Mouse (Mus musculus): ENCODE measurements at regions not wholly inside any gene's neighbourhood (a gene's known extent, or its start where the extent isn't known, plus 50 kb on each side); places are given as distances from the start of the nearest gene placed in this dataset.

- DNase-seq, result no peak
Observed at GRCm38 (mm10) chr13:53800978-53801377, 254.5 kb downstream of the Drd1 start.

- DNase-seq, result no peak
Observed at GRCm38 (mm10) chr13:53788809-53789208, 266.7 kb downstream of the Drd1 start.

- peak; percentile 18 for DNase-seq
Observed at GRCm38 (mm10) chr13:53783492-53783891, 272.0 kb downstream of the Drd1 start.

- no peak for DNase-seq
Observed at GRCm38 (mm10) chr13:53779150-53779549, 276.4 kb downstream of the Drd1 start.

GRCm38 (mm10) chr13:53776421-53776820 is 279.1 kb downstream of the Drd1 start:
- DNase-seq, result peak; percentile 6

- peak; percentile 6 for DNase-seq
Observed at GRCm38 (mm10) chr13:53775687-53776086, 279.8 kb downstream of the Drd1 start.

- peak; percentile 18 for DNase-seq
Observed at GRCm38 (mm10) chr13:53764613-53765243, 290.8 kb downstream of the Drd1 start.

GRCm38 (mm10) chr13:53757576-53758237 is 284.8 kb upstream of the Msx2 start:
- DNase-seq, result no peak

- DNase-seq, result no peak
Observed at GRCm38 (mm10) chr13:53756970-53757530, 284.2 kb upstream of the Msx2 start.

- DNase-seq, result no peak
Observed at GRCm38 (mm10) chr13:53755046-53755615, 282.3 kb upstream of the Msx2 start.

- no peak for DNase-seq
Observed at GRCm38 (mm10) chr13:53753049-53753448, 280.2 kb upstream of the Msx2 start.

GRCm38 (mm10) chr13:53740981-53741380 is 268.1 kb upstream of the Msx2 start:
- DNase-seq, result no peak

- no peak for DNase-seq
Observed at GRCm38 (mm10) chr13:53739127-53739526, 266.3 kb upstream of the Msx2 start.

- DNase-seq, result peak; percentile 6
Observed at GRCm38 (mm10) chr13:53734944-53735343, 262.1 kb upstream of the Msx2 start.

GRCm38 (mm10) chr13:53730259-53730902 is 257.5 kb upstream of the Msx2 start:
- DNase-seq, result no peak

- DNase-seq, result no peak
Observed at GRCm38 (mm10) chr13:53729848-53730247, 257.0 kb upstream of the Msx2 start.

GRCm38 (mm10) chr13:53726031-53726430 is 253.2 kb upstream of the Msx2 start:
- no peak for DNase-seq

- DNase-seq, result no peak
Observed at GRCm38 (mm10) chr13:53722881-53723280, 250.0 kb upstream of the Msx2 start.

- no peak for DNase-seq
Observed at GRCm38 (mm10) chr13:53721038-53721463, 248.2 kb upstream of the Msx2 start.

- no peak for DNase-seq
Observed at GRCm38 (mm10) chr13:53717582-53717981, 244.7 kb upstream of the Msx2 start.

- DNase-seq, result no peak
Observed at GRCm38 (mm10) chr13:53717086-53717485, 244.2 kb upstream of the Msx2 start.

GRCm38 (mm10) chr13:53709062-53709461 is 236.2 kb upstream of the Msx2 start:
- no peak for DNase-seq

- no peak for DNase-seq
Observed at GRCm38 (mm10) chr13:53707548-53707947, 234.7 kb upstream of the Msx2 start.

Data from adrenal gland, adult 8-10 months (tissue).